Mouse (Mus musculus): ENCODE results near the gene Mtfmt.

The Mtfmt gene

DNA sequence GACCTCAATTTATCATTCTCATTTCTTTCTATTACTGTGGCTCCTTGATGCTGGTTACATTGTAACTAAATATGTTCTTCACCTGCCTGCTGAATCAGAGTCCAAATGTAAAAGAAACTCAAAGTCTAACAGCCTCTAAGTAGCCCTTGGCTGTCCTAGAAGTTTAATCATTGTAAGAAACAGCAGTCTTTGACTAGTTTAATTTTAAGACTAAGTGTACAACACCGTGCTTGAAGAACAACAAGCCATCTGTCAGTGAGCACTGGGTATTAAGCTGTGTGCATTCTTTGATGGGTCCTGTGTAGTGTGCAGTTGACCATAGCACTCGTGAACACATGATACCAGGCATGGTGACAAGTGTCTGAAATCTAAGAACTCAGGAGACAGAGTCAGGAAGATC, 8.1 kb upstream of the Mtfmt start:
- no peak for DNase-seq (ENCODE audit: low read depth)

- no peak for DNase-seq (ENCODE audit: low read depth)
Measured at GRCm38 (mm10) chr9:65428003-65428402, 7.6 kb upstream of the Mtfmt start.

DNA sequence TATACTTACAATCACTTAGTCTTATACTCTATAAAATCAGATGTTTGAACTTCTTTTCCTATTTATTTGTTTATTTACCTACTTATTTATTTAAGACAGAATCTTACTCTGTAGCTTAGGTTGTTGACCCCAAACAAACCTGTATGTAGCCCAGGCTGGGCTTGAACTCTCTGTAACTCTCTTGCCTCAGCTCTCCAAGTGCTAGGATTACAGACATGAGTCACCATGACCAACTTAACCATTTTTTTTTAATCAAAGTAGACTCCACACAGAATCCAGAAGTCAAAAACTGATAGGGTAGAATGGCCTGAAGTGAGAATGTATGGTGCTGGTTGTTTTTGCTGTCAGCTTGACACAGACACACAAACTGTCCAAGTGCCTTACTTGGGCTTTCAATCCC, 5.2 kb upstream of the Mtfmt start:
- no peak for DNase-seq (ENCODE audit: low read depth)

DNA sequence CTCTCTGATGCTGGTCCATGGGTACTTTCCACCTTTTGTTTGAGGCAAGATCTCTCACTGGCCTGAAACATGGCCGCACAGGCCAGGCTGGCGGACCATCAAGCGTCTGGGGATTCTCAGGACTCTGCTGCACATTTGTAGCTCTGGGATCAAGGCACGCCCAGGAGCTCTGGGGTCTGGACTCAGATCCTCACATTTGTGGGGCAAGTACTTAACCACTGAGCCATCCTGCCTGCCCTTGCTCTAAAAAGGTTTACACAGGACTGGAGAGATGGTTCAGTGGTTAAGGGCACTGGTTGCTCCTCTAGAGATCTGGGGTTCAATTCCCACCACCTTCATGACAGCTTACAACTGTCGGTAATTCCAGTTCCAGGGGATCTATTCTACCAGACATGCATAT, 4.7 kb upstream of the Mtfmt start:
- no peak for DNase-seq (ENCODE audit: low read depth)

- peak; percentile 48 for DNase-seq (ENCODE audit: low read depth)
Measured at GRCm38 (mm10) chr9:65432236-65432635, 3.3 kb upstream of the Mtfmt start.

DNA sequence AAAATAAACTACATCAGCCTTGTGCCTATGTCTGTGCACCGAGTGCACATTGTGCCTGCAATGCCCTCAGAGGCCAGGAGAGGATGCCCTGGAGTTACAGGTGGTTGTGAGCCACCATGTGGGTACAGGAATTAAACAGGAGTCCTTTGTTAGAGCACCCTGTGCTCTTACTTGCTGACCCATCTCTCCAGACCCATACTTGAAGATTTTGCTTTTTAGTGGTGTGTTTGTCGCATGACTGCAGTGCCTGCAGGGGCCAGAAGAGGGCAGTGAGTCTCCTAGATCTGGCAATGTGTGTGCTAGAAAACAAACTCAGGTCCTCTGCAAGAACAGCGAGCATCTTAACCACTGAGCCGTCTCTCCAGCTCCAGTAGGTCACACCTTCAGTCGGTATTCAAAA, 1.4 kb upstream of the Mtfmt start:
- no peak for DNase-seq (ENCODE audit: low read depth)

- DNase-seq (ENCODE audit: low read depth): no peak
Measured at GRCm38 (mm10) chr9:65435211-65435610, 371 bp upstream of the Mtfmt start.

DNA sequence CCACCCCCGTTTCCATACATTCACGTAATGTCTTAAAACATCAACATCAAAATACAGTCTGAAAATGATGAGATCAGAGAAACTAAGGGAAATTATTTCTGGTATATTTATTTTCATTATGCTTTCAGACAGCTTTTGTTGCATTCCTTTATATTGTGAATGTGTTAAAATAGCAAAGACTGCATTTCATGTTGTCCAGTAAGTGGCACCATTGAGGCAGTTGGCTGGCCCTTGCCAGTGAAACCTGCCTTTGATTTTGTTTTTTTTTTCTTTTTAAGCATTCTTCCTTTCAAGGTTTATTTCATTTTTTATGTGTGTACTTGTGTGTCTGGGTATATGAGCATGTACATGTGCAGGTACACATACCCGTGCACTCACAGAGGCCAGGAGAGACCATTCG, 9.1 kb downstream of the Mtfmt start:
- DNase-seq (ENCODE audit: low read depth): no peak

DNA sequence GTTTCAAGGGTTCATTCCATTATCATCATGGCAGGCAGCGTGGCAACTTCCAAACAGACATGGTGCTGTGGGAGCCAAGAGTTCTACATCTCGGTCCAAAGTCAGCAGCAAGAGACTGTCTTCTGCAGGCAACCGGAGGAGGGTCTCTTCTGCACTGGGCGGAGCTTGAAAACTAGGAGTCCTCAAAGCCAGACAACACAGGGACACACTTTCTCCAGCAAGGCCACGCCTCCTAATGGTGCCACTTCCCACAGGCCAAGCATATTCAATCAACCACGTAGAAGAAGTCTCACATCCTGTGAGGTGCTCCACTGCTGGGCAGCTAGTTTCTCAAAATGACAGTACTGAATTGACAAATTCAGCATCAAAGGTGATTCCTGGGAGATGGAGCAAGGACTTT, 12.4 kb downstream of the Mtfmt start:
- DNase-seq (ENCODE audit: low read depth): no peak

GRCm38 (mm10) chr9:65458975-65459374, 23.4 kb downstream of the Mtfmt start:
- no peak for DNase-seq (ENCODE audit: low read depth)

DNA sequence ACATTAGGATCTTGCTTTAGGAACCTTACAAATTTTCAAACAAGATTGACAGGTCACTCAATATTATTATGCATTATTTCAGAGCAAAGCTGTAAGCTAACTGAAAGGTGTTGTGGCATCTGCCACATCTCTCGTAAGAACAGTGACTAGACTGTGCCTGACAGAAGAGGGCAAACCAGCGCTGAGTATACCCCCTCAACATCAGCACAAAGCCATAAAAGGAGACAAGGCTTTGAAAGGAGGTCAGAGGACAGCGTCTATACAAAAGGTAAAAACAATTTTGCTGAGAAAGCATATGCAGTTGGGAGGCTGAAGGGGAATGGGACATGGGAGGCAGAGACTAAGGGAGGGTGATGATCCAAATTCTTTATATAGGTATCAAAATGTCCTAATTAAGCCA, 24.6 kb downstream of the Mtfmt start:
- DNase-seq (ENCODE audit: low read depth): no peak

- peak; percentile 82 for DNase-seq (ENCODE audit: low read depth)
Measured at GRCm38 (mm10) chr9:65460732-65461442, 25.3 kb downstream of the Mtfmt start, which contains the start of gene Spg21. Gene Spg21 (plus strand): TSS chr9:65460947.

DNA sequence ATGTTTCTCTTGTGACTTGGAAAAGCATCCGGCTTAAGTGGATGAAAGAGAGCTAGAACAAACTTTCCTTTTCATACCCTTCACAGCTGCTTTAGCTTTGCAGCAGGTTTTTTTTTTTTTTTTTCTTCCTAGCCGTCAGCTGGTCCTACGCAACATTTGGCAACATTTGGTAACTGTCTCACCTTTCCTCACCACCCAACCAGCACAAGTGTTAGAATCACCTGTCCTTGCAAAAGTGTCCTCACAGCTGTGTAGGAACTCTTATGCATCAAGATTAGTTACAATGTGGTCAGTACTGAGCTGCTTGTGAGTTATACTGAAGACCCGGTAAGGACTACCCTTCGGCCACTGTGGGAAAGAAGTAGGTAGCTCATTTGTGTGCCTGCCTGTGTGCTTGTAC, 27.0 kb downstream of the Mtfmt start:
- no peak for DNase-seq (ENCODE audit: low read depth)

- peak; percentile 64 for DNase-seq (ENCODE audit: low read depth)
Measured at GRCm38 (mm10) chr9:65464161-65464560, 28.6 kb downstream of the Mtfmt start.

DNA sequence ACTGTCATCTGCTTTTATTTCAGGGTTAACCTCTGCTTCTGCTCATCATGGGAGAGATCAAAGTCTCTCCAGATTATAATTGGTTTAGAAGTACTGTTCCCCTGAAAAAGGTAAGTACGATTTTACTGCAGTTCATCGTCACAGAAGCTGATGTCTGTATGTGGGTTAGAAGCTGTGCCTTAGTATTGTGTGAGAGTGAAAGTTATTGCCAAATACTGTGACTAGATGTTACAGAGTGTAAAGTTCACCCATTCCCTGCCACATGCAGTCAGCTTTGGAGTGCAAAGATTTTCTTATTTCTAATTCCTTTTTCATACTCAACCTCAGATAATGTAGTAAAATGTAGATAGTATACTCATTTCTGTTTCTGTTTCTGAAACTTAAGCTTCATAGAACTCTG, 29.7 kb downstream of the Mtfmt start:
- no peak for DNase-seq (ENCODE audit: low read depth)

DNA sequence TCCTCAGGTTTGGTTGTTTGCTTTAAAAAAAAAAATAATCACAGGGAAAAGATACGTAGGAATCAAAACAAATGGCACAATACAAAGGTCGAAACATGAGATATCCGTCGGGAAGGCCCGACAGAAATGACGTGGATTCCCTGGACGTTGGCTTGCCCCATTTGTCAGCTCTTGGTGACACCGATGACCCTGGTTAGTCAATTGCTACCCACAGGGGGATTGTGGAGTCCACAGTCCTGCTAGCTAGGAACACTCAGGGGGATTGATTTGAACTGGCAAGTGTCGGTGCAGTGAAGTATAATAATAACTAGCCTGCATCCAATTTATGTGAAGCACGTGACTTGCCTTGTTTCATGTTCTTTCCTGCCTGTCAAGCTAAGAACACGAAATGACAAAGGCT, 32.1 kb downstream of the Mtfmt start:
- no peak for DNase-seq (ENCODE audit: low read depth)

GRCm38 (mm10) chr9:65472769-65473168, 37.2 kb downstream of the Mtfmt start:
- DNase-seq (ENCODE audit: low read depth): no peak

GRCm38 (mm10) chr9:65479158-65479557, 43.6 kb downstream of the Mtfmt start:
- no peak for DNase-seq (ENCODE audit: low read depth)

DNA sequence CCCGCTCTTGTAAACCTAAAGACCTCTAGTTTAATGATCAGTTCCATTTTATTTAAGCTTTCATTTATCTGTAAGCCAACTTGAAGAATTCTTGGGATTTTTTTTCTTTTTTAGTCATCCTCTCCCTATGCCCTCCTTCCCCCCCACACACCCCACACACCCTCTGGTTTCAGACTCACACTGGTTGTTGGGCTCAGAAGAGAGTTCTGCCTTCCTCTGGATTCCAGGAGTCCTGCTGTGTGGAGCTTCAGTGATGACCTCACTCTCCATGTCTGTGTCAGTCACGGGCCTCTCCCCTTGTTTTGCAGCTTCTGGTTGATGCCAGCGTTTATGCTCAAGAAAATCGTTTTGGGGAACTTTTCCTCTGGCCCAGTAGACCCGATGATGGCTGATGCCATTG, 44.5 kb downstream of the Mtfmt start:
- no peak for DNase-seq (ENCODE audit: low read depth)

GRCm38 (mm10) chr9:65491476-65491875, 55.9 kb downstream of the Mtfmt start:
- no peak for DNase-seq (ENCODE audit: low read depth)

GRCm38 (mm10) chr9:65492351-65492750, 56.8 kb downstream of the Mtfmt start:
- DNase-seq (ENCODE audit: low read depth): no peak

GRCm38 (mm10) chr9:65492851-65493250, 57.3 kb downstream of the Mtfmt start:
- no peak for DNase-seq (ENCODE audit: low read depth)

DNA sequence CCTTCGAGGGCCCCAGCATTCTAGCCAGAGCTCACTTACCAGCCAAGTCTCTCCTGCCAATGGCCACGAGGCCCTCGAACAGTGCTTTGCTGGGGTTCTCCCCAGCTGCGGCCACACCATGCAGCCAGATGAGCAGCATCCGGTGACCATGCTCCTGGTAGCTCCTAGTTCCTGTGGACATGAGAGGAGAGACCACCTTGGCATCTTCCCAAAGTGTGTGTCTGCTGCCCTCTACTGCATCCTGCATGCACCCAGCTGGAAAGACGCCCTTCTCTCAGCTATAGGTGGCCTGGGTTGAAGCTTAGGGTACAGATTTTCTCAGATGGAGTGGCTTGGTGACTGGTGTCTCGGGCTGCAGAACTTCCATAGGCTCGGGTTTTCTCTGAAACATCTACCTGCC, 66.6 kb downstream of the Mtfmt start:
- DNase-seq (ENCODE audit: low read depth): no peak
